Mouse (Mus musculus) liver, adult 2 months (tissue): Measurements from ENCODE around the gene Ubtd2. TPM values are rescaled to one million over a fixed set of nuclear protein-coding genes. Genes with fewer than 3 reads are reported as not detected.

Source experiments
- DNase-seq: peaks from one replicate; pipeline ENCODE4 v3.0.0-alpha.2; 2011; ENCODE audit warnings: low read depth, low spot score; ENCODE audit errors: extremely low read depth
- H3K27ac ChIP-seq: fragments of 200-500 bp; replicated peaks from 2 replicates; pipeline ENCODE4 v1.5.1; 2012; ENCODE audit warnings: low read depth, mild to moderate bottlenecking, control low read depth, inconsistent platforms, low read length; ENCODE audit not compliant: insufficient read depth
- H3K27me3 ChIP-seq: fragments of 200-500 bp; 2 replicates; pipeline ENCODE4 v1.6.1; 2012; ENCODE audit warnings: mild to moderate bottlenecking, moderate library complexity, low read length, inconsistent platforms; ENCODE audit not compliant: control insufficient read depth, insufficient read depth
- H3K36me3 ChIP-seq: fragments of 200-500 bp; 2 replicates; pipeline ENCODE4 v1.6.1; 2012; ENCODE audit warnings: low read length, inconsistent platforms; ENCODE audit not compliant: control insufficient read depth, insufficient read depth
- H3K4me1 ChIP-seq: fragments of 200-500 bp; 2 replicates; pipeline ENCODE4 v1.6.1; 2011; ENCODE audit warnings: low read length; ENCODE audit not compliant: control insufficient read depth, insufficient read depth
- H3K4me3 ChIP-seq: fragments of 200-500 bp; 2 replicates; pipeline ENCODE4 v1.5.1; 2011; ENCODE audit warnings: low read depth, mild to moderate bottlenecking, control low read depth, low read length, moderate library complexity; ENCODE audit not compliant: insufficient read depth
- H3K79me2 ChIP-seq: fragments of 200-500 bp; 2 replicates; pipeline ENCODE4 v1.6.1; 2012; ENCODE audit warnings: inconsistent platforms, mild to moderate bottlenecking, low read length, moderate library complexity; ENCODE audit not compliant: control insufficient read depth, insufficient read depth
- H3K9ac ChIP-seq: fragments of 200-500 bp; 2 replicates; pipeline ENCODE4 v1.6.1; 2012; ENCODE audit warnings: low read depth, mild to moderate bottlenecking, control low read depth, inconsistent platforms, low read length
- CTCF ChIP-seq: fragments of 200-500 bp; IDR thresholded peaks from 2 replicates; pipeline ENCODE4 v1.5.1; 2011; ENCODE audit warnings: low read depth, low read length, control low read depth
- POLR2A ChIP-seq: fragments of 200-500 bp; IDR thresholded peaks from 2 replicates; pipeline ENCODE4 v1.6.1; 2011; ENCODE audit warnings: low read length, control low read depth; ENCODE audit not compliant: insufficient read depth; ENCODE audit errors: extremely low read depth
- WGBS: fragments of 180-500 bp; shearing (Covaris S2); methylation state at CpG from one replicate; pipeline ENCODE4 v1.1.7; 2018; 5-methylcytosine and 5-hydroxymethylcytosine counted together
- polyA plus RNA-seq: library from polyadenylated mRNA; depleted of rRNA; stranded (reverse); fragments of >200 nt; gene quantifications from 2 replicates; pipeline ENCODE4 v1.2.3, GENCODE M21; 2012; rRNA removed
- total RNA-seq: library from RNA; depleted of rRNA; stranded (reverse); fragments of >200 nt; gene quantifications from 2 replicates; pipeline ENCODE4 v1.2.3, GENCODE M21; 2014; rRNA removed

Gene Ubtd2
- total and polyA plus RNA-seq, 2 experiments = 1.5 to 1.8 TPM

DNA sequence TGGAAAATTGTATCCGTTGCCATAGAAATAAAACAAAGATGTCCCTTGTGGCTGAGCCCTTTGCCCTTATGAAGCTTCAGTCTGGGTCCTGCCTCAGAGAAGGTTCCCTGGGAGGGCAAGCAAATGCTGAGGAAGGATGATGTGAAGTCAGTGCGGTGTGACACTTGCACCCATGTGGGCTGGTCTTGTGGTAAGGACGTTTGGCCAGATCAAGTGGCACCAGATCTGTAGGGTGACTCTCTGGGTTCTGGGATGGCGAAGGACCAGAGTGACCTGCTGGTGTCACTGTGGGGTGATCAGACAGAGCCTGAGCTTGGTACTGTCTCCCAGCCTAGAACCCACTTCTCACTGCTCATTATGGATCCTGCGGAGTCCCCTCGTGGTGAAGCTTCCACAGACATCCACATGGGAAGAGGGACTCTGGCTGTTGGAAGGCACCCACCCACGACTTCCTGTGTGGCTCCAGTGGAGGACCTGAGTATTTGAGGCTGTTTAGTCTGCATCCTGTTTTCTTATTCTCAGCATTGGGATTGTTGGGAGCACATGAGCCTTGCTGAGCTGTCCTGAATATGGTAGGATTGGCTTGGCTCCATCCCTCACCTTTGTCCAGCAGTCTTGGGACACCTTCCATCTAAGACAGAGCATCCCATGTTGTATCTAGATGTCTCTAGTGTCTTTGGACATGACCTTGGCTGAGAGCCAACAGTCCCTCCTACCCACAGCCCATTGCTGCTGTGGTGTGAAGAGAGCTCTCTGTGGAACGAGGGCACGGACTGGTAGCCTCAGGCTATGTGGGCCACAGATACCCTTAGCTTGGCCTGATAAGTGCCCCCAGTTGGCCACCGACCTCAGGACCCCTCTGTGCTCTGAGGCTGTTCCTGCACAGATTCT, 106.5 kb downstream of the Ubtd2 start:
- Histone ChIP-seq H3K27ac (no peak overlapping the region), H3K4me1 (peaks cover 3% of the 10 kb centered on the region; the same call in 1 of the 2 replicates), H3K4me3 (no peak overlapping the region), H3K9ac (no peak overlapping the region), H3K27me3 (no peaks in the 10 kb centered on the region), H3K36me3 (no peaks in the 10 kb centered on the region), H3K79me2 (no peaks in the 10 kb centered on the region)
- WGBS = 71% methylated on average over 10 of the region's 10 CpGs
- no peak for DNase-seq
- no peak for TF ChIP-seq POLR2A
- TF ChIP-seq CTCF = no peak

DNA sequence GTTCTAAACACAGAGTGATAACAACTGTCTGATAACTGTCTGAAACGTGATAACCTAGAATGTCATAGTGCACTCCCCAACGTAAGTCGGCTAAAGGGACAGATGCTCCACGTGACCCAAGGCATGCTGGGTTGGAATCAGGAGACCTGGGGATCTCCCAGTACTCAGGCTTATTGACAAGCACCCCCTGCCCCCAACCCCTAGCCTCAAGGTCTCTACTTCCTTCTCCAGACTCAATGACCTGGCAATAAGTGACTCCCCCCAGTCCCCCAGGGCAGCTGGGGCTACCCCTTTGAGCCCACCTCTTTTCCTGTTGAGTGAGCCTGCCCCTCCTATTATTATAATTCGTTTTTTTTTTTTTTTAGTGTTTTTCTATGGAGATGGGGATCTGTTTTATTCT, 107.5 kb downstream of the Ubtd2 start:
- no peaks in the 10 kb centered on the region for H3K79me2 ChIP-seq
- no peaks in the 10 kb centered on the region for H3K36me3 ChIP-seq
- DNase-seq = no peak
- no peak overlapping the region for H3K27ac ChIP-seq
- TF ChIP-seq POLR2A = no peak
- no peak for TF ChIP-seq CTCF
- H3K4me1 ChIP-seq = peaks cover 3% of the 10 kb centered on the region; the same call in 1 of the 2 replicates
- 74% methylated on average over 5 of the region's 5 CpGs for WGBS
- no peak overlapping the region for H3K9ac ChIP-seq
- no peaks in the 10 kb centered on the region for H3K27me3 ChIP-seq
- no peak overlapping the region for H3K4me3 ChIP-seq

- Histone ChIP-seq H3K4me3 (no peak overlapping the region), H3K4me1 (peaks cover 3% of the 10 kb centered on the region; the same call in 1 of the 2 replicates), H3K27me3 (no peaks in the 10 kb centered on the region), H3K79me2 (no peaks in the 10 kb centered on the region), H3K9ac (no peak overlapping the region), H3K27ac (no peak overlapping the region), H3K36me3 (no peaks in the 10 kb centered on the region)
- no peak for DNase-seq
- TF ChIP-seq POLR2A (no peak), CTCF (no peak)
- WGBS = 85% methylated on average over 3 of the region's 3 CpGs
These were observed 108.5 kb downstream of the Ubtd2 start for GRCm38 (mm10) chr11:32563660-32564059.

DNA sequence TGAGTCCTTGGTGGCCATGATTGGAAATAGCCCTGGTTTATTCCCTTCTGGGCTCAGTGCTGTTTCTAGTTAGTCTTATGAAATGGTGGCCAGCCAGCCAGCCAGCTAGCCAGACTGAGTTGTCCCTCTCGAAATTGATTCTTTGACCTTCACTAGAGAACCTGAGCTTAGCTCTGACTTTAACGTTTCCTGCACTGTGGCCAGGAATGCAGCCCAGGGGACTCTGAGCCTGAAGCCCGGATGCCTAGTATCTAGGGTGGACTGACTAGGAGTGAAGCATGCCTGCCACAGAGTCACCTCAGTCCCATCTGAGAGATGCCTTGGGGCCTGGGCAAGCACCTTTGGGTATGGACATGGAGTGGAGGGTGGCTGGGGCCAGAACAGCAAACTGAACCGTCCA, 109.5 kb downstream of the Ubtd2 start:
- 63% methylated on average over 4 of the region's 4 CpGs for WGBS
- no peaks in the 10 kb centered on the region for H3K79me2 ChIP-seq
- no peak overlapping the region for H3K9ac ChIP-seq
- H3K36me3 ChIP-seq = no peaks in the 10 kb centered on the region
- H3K27ac ChIP-seq = no peak overlapping the region; the same call in 1 of the 2 replicates
- H3K4me3 ChIP-seq = no peak overlapping the region
- H3K4me1 ChIP-seq = peaks cover 3% of the 10 kb centered on the region; the same call in 1 of the 2 replicates
- DNase-seq = no peak
- TF ChIP-seq POLR2A (no peak), CTCF (no peak)
- H3K27me3 ChIP-seq = no peaks in the 10 kb centered on the region

- Histone ChIP-seq H3K4me3 (no peak overlapping the region), H3K27me3 (no peaks in the 10 kb centered on the region), H3K9ac (no peak overlapping the region), H3K4me1 (peaks cover 3% of the 10 kb centered on the region; the same call in 1 of the 2 replicates), H3K36me3 (no peaks in the 10 kb centered on the region), H3K79me2 (no peaks in the 10 kb centered on the region), H3K27ac (no peak overlapping the region; the same call in 1 of the 2 replicates)
- no peak for TF ChIP-seq POLR2A
- TF ChIP-seq CTCF = no peak
- WGBS = 74% methylated on average over 8 of the region's 8 CpGs
- DNase-seq = peak; percentile 35
These were observed 109.9 kb downstream of the Ubtd2 start for GRCm38 (mm10) chr11:32565088-32565487.

- Histone ChIP-seq H3K27me3 (no peaks in the 10 kb centered on the region), H3K79me2 (no peaks in the 10 kb centered on the region), H3K4me3 (no peak overlapping the region), H3K36me3 (no peaks in the 10 kb centered on the region), H3K27ac (no peak overlapping the region), H3K9ac (no peak overlapping the region), H3K4me1 (peaks cover 3% of the 10 kb centered on the region; the same call in 1 of the 2 replicates)
- DNase-seq = no peak
- WGBS = 89% methylated on average over 6 of the region's 6 CpGs
- TF ChIP-seq CTCF (no peak), POLR2A (no peak)
These were observed 111.0 kb downstream of the Ubtd2 start for GRCm38 (mm10) chr11:32566184-32566583.

Other genes starting within 250 kb of the Ubtd2 start
- 10.9 and 11.7 TPM in 2 replicates for gene Snrnp25, start 250.0 kb upstream of the Ubtd2 start, total RNA-seq
- 6.0 and 7.6 TPM in 2 replicates for gene Snrnp25, start 250.0 kb upstream of the Ubtd2 start, polyA plus RNA-seq
- gene Rhbdf1, start 233.1 kb upstream of the Ubtd2 start, total RNA-seq = 3.1 and 3.8 TPM in 2 replicates
- gene Rhbdf1, start 233.1 kb upstream of the Ubtd2 start, polyA plus RNA-seq = 11.1 and 18.0 TPM in 2 replicates
- 9.0 and 10.3 TPM in 2 replicates for gene Mpg, start 228.9 kb upstream of the Ubtd2 start, total RNA-seq
- 7.1 and 9.1 TPM in 2 replicates for gene Mpg, start 228.9 kb upstream of the Ubtd2 start, polyA plus RNA-seq
- gene Nprl3, start 187.7 kb upstream of the Ubtd2 start, total RNA-seq = 12.7 and 13.4 TPM in 2 replicates
- 46.7 and 65.4 TPM in 2 replicates for gene Nprl3, start 187.7 kb upstream of the Ubtd2 start, polyA plus RNA-seq
- not detected in 2 replicates for gene Hba-x, start 179.0 kb upstream of the Ubtd2 start, total RNA-seq
- not detected in 2 replicates for gene Hba-x, start 179.0 kb upstream of the Ubtd2 start, polyA plus RNA-seq
- gene Hba-a1, start 171.9 kb upstream of the Ubtd2 start, total RNA-seq = 146 and 208 TPM in 2 replicates
- 354 and 696 TPM in 2 replicates for gene Hba-a1, start 171.9 kb upstream of the Ubtd2 start, polyA plus RNA-seq
- gene Hbq1b, start 168.4 kb upstream of the Ubtd2 start, total RNA-seq = not detected in 2 replicates
- not detected in 2 replicates for gene Hbq1b, start 168.4 kb upstream of the Ubtd2 start, polyA plus RNA-seq
- gene Hba-a2, start 158.9 kb upstream of the Ubtd2 start, total RNA-seq = 243 and 388 TPM in 2 replicates
- gene Hba-a2, start 158.9 kb upstream of the Ubtd2 start, polyA plus RNA-seq = 604 and 869 TPM in 2 replicates
- gene Hbq1a, start 155.3 kb upstream of the Ubtd2 start, total RNA-seq = 0.46 and 0.60 TPM in 2 replicates
- gene Hbq1a, start 155.3 kb upstream of the Ubtd2 start, polyA plus RNA-seq = not detected in 2 replicates
- 0.18 and 0.47 TPM in 2 replicates for gene Sh3pxd2b, start 107.5 kb upstream of the Ubtd2 start, total RNA-seq
- 0.23 and 0.24 TPM in 2 replicates for gene Sh3pxd2b, start 107.5 kb upstream of the Ubtd2 start, polyA plus RNA-seq
- gene Efcab9, start 76.7 kb downstream of the Ubtd2 start, total RNA-seq = 0.34 TPM in 1 of 2 replicates, not detected in the other
- not detected in 2 replicates for gene Efcab9, start 76.7 kb downstream of the Ubtd2 start, polyA plus RNA-seq
- gene Stk10, start 77.9 kb downstream of the Ubtd2 start, total RNA-seq = 2.0 and 2.5 TPM in 2 replicates
- gene Stk10, start 77.9 kb downstream of the Ubtd2 start, polyA plus RNA-seq = 2.0 and 2.4 TPM in 2 replicates
- 20.8 and 27.4 TPM in 2 replicates for gene Fbxw11, start 187.4 kb downstream of the Ubtd2 start, total RNA-seq
- gene Fbxw11, start 187.4 kb downstream of the Ubtd2 start, polyA plus RNA-seq = 20.3 and 22.5 TPM in 2 replicates